Mouse (Mus musculus) megakaryocyte, adult 5-6 weeks (primary cell): Measurements from ENCODE around the gene Ntf5. TPM values are rescaled to one million over a fixed set of nuclear protein-coding genes. Genes with fewer than 3 reads are reported as not detected.
"Not testable (repeated sequence)": the region's sequence is repeated elsewhere in the genome, so short reads cannot be mapped to it uniquely, and the experiment has no call there.

Source experiments
- ATAC-seq: 2 replicates; pipeline ENCODE4 v1.8.0; 2016; ENCODE audit warnings: mild to moderate bottlenecking, inconsistent platforms; ENCODE audit not compliant: poor library complexity, severe bottlenecking
- total RNA-seq, 2 experiments: library from RNA; stranded (forward) in 1 of 2; stranded (reverse) in 1 of 2; fragments of 153-499, 151-499 nt in 1 of 2; fragments of 221-1000, 200-1000 nt in 1 of 2; gene quantifications; 2 replicates each; pipeline versions ENCODE4 v1.2.3 to v1.2.4; 2015 to 2017

Ntf5 gene
- total RNA-seq, 2 experiments from 2014 or later = not detected

DNA sequence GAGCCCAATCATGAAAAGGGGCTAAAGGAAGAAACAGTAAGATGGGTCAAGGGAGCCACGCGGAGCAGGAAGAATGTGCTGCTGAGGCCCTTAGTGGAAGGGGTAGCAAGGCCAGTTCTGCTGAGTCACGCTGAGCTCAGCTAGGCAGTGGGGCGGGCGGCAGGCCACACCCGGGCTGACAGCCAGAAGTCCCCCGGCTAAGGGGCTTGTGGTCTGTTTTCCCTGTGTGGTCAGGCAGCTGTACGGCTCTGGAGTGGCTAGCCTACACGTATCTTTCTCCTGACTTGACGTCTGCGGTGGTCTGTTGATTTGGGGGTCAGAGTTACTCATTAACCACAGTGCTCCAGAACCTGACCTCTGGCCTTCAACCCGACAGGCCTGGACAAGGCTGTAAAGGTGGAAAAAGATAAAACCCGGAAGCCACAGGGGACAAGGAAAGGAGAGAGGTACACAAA lies 47.4 kb downstream of the Ntf5 start:
- peak; percentile 51 for ATAC-seq

- ATAC-seq = no peak
These were observed 47.8 kb downstream of the Ntf5 start for GRCm38 (mm10) chr7:45461326-45461725.

DNA sequence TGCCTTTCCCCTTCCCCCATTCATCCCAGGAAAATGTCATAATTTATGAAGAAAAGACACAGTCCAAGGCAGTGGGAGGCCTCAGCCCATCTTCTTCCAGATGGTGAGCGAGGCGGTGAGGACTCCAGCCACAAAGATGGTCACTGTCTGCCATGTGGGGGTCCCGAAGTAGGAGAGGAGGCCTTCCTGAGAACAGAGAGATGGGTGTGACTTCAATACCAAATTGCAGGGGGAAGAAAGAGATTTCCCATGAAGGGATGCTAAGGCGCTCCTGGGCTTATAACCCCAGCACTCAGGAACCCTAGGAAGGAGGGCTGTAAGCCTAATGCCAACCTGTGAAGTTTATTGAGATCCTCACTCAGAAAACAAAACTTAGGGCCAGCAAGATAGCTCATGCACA lies 48.3 kb downstream of the Ntf5 start:
- no peak for ATAC-seq

GRCm38 (mm10) chr7:45462325-45462724 lies 48.8 kb downstream of the Ntf5 start:
- ATAC-seq = no peak

GRCm38 (mm10) chr7:45462868-45463267 lies 49.4 kb downstream of the Ntf5 start:
- ATAC-seq = not testable (repeated sequence)

DNA sequence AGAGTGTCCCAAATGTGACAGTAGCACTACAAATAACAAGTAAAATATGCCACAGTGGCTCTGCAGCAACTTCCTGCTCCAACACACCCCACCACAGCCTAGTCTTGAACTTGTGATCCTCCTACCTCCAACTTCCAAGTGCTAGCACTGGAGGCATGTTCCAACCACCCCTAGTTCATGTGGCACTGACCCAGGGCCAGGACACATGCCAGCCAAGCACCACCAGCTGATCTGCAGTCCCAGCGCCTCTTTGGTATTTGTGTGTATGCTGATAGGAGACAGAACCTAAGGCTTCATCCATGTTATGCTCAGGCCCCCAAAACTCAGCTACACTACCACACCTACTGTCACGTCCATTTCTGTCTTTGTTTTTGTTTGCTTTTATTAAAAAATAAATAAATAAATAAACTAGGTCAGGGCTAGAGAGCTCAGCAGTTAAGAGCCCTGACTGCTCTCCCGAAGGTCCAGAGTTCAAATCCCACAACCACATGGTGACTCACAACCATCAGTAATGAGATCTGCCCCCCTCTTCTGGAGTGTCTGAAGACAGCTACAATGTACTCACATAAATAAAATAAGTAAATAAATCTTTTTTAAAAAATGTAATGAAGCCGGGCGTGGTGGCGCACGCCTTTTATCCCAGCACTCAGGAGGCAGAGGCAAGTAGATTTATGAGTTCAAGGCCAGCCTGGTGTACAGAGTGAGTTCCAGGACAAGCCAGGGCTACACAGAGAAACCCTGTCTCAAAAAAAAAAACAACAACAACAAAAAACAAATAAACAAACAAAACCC lies 50.7 kb downstream of the Ntf5 start:
- ATAC-seq = no peak

- no peak for ATAC-seq
These were observed 51.6 kb downstream of the Ntf5 start for GRCm38 (mm10) chr7:45465112-45465511.

DNA sequence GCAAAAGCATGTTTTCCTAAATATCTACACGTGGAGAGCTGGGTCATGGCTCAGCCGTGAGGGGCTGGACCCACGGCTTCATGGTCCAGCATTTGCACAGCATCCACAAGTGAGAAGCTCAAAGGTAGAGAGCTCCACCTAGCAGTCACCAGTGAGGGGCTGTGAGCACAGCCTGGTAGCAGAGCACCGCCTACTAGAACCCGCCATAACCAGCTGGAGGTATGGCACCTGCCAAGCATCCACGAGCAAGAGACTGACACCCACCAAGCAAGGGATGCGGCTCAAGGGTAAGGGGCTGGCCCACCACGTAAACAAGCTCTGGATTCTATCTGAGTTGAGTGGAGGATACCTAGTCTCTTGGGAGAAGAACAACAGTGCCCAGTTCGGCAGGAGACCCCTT lies 52.1 kb downstream of the Ntf5 start:
- no peak for ATAC-seq

DNA sequence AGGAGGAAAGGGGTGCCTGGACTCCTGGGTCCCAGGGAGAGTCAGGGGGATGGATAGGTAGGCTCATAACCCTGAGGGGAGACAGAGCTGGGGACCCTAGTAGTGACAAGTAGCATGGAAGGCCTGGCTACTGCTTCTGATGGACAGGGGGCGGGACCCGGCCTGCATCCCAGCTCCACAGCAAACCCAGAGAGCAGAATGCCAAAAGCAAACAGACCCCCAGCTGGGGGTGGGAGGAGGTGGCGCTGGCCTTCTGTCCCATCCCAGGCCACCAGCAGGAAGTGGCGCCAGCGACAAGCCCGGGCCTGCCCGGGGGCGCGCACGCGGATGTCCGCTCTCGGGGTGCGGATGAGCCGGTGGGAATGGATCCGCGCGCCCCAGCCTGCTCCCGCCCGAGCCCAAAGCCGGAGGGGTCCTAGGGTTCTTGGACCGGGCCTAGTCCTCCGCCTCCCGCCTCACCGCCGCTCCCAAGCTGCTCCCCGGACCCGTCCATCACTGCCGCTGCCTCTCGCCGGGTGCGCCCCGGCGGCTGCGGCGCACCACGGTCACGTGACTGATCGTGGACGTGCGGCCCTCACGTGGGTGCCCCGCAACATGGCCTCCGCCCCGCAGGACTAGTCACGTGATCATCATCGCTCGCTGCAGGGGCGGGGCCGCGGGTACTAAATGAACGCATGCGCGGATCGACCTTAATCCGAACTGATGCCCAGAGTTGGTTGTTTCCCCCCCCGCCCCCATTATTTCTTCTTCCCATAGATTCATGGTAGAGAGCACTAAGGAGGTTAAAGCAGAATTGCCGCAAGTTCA lies 53.0 kb downstream of the Ntf5 start, which contains the start of gene Bax:
Bax (minus strand) TSS at position 616 of the 807 bp plus-strand sequence.
- ATAC-seq = peak; percentile 92

Other genes with a start within 250 kb of the Ntf5 start
Only the 30 nearest of the 33 such genes appear.
- gene Ccdc155, start 208.8 kb upstream of the Ntf5 start, total RNA-seq (2015) = not detected in 2 replicates
- gene Ccdc155, start 208.8 kb upstream of the Ntf5 start, total RNA-seq (2017) = not detected in 2 replicates
- gene Dkkl1, start 201.5 kb upstream of the Ntf5 start, total RNA-seq (2015) = 1.0 and 1.6 TPM in 2 replicates
- 1.1 and 5.0 TPM in 2 replicates for gene Dkkl1, start 201.5 kb upstream of the Ntf5 start, total RNA-seq (2017)
- 0.07 TPM in 1 of 2 replicates, not detected in the other for gene Tead2, start 197.9 kb upstream of the Ntf5 start, total RNA-seq (2015)
- not detected in 2 replicates for gene Tead2, start 197.9 kb upstream of the Ntf5 start, total RNA-seq (2017)
- 105 and 111 TPM in 2 replicates for gene Cd37, start 174.6 kb upstream of the Ntf5 start, total RNA-seq (2015)
- 67.9 and 74.9 TPM in 2 replicates for gene Cd37, start 174.6 kb upstream of the Ntf5 start, total RNA-seq (2017)
- not detected in 2 replicates for gene Slc6a16, start 172.6 kb upstream of the Ntf5 start, total RNA-seq (2015)
- gene Slc6a16, start 172.6 kb upstream of the Ntf5 start, total RNA-seq (2017) = not detected in 2 replicates
- gene Slc6a21, start 136.2 kb upstream of the Ntf5 start, total RNA-seq (2015) = 0.27 and 0.78 TPM in 2 replicates
- gene Slc6a21, start 136.2 kb upstream of the Ntf5 start, total RNA-seq (2017) = not detected in 2 replicates
- 3.2 and 4.7 TPM in 2 replicates for gene Trpm4, start 79.9 kb upstream of the Ntf5 start, total RNA-seq (2015)
- 4.8 and 5.4 TPM in 2 replicates for gene Trpm4, start 79.9 kb upstream of the Ntf5 start, total RNA-seq (2017)
- not detected in 2 replicates for gene Hrc, start 78.4 kb upstream of the Ntf5 start, total RNA-seq (2015)
- 0.07 TPM in 1 of 2 replicates, not detected in the other for gene Hrc, start 78.4 kb upstream of the Ntf5 start, total RNA-seq (2017)
- gene Ppfia3, start 46.7 kb upstream of the Ntf5 start, total RNA-seq (2015) = 0.50 TPM in 1 of 2 replicates, not detected in the other
- not detected in 2 replicates for gene Ppfia3, start 46.7 kb upstream of the Ntf5 start, total RNA-seq (2017)
- 0.71 TPM in 1 of 2 replicates, not detected in the other for gene Lin7b, start 43.1 kb upstream of the Ntf5 start, total RNA-seq (2015)
- gene Lin7b, start 43.1 kb upstream of the Ntf5 start, total RNA-seq (2017) = not detected in 2 replicates
- gene Snrnp70, start 18.0 kb upstream of the Ntf5 start, total RNA-seq (2015) = 69.6 and 94.3 TPM in 2 replicates
- gene Snrnp70, start 18.0 kb upstream of the Ntf5 start, total RNA-seq (2017) = 261 and 320 TPM in 2 replicates
- not detected in 2 replicates for gene Kcna7, start 8.0 kb upstream of the Ntf5 start, total RNA-seq (2015)
- gene Kcna7, start 8.0 kb upstream of the Ntf5 start, total RNA-seq (2017) = not detected in 2 replicates
- gene Lhb, start 7.1 kb downstream of the Ntf5 start, total RNA-seq (2015) = not detected in 2 replicates
- gene Lhb, start 7.1 kb downstream of the Ntf5 start, total RNA-seq (2017) = not detected in 2 replicates
- gene Gys1, start 21.1 kb downstream of the Ntf5 start, total RNA-seq (2015) = 9.8 and 10.6 TPM in 2 replicates
- 7.2 and 8.8 TPM in 2 replicates for gene Gys1, start 21.1 kb downstream of the Ntf5 start, total RNA-seq (2017)
- gene Ruvbl2, start 24.4 kb downstream of the Ntf5 start, total RNA-seq (2015) = 48.6 and 51.6 TPM in 2 replicates
- gene Ruvbl2, start 24.4 kb downstream of the Ntf5 start, total RNA-seq (2017) = 52.9 and 60.2 TPM in 2 replicates
- gene Ftl1, start 46.2 kb downstream of the Ntf5 start, total RNA-seq (2015) = 2,869 and 3,213 TPM in 2 replicates
- 1,589 and 1,786 TPM in 2 replicates for gene Ftl1, start 46.2 kb downstream of the Ntf5 start, total RNA-seq (2017)
- gene Bax, start 53.2 kb downstream of the Ntf5 start, total RNA-seq (2015) = 24.6 and 25.0 TPM in 2 replicates
- 31.8 and 37.4 TPM in 2 replicates for gene Bax, start 53.2 kb downstream of the Ntf5 start, total RNA-seq (2017)
- not detected in 2 replicates for gene Tulp2, start 68.2 kb downstream of the Ntf5 start, total RNA-seq (2015)
- gene Tulp2, start 68.2 kb downstream of the Ntf5 start, total RNA-seq (2017) = not detected in 2 replicates
- not detected in 2 replicates for gene Gm45808, start 73.1 kb downstream of the Ntf5 start, total RNA-seq (2015)
- gene Gm45808, start 73.1 kb downstream of the Ntf5 start, total RNA-seq (2017) = 0.61 TPM in 1 of 2 replicates, not detected in the other
- 15.5 and 18.3 TPM in 2 replicates for gene Dhdh, start 75.1 kb downstream of the Ntf5 start, total RNA-seq (2015)
- 14.2 and 16.0 TPM in 2 replicates for gene Dhdh, start 75.1 kb downstream of the Ntf5 start, total RNA-seq (2017)
- 54.9 and 59.1 TPM in 2 replicates for gene Nucb1, start 96.7 kb downstream of the Ntf5 start, total RNA-seq (2015)
- 178 and 199 TPM in 2 replicates for gene Nucb1, start 96.7 kb downstream of the Ntf5 start, total RNA-seq (2017)
- 29.2 and 39.1 TPM in 2 replicates for gene Ppp1r15a, start 112.6 kb downstream of the Ntf5 start, total RNA-seq (2015)
- 50.0 and 64.7 TPM in 2 replicates for gene Ppp1r15a, start 112.6 kb downstream of the Ntf5 start, total RNA-seq (2017)
- not detected in 2 replicates for gene Plekha4, start 112.6 kb downstream of the Ntf5 start, total RNA-seq (2015)
- 0.24 TPM in 1 of 2 replicates, not detected in the other for gene Plekha4, start 112.6 kb downstream of the Ntf5 start, total RNA-seq (2017)
- 0.25 TPM in 1 of 2 replicates, not detected in the other for gene Hsd17b14, start 141.2 kb downstream of the Ntf5 start, total RNA-seq (2015)
- not detected in 2 replicates for gene Hsd17b14, start 141.2 kb downstream of the Ntf5 start, total RNA-seq (2017)
- 24.6 and 26.6 TPM in 2 replicates for gene Bcat2, start 156.5 kb downstream of the Ntf5 start, total RNA-seq (2015)
- 16.7 and 24.1 TPM in 2 replicates for gene Bcat2, start 156.5 kb downstream of the Ntf5 start, total RNA-seq (2017)
- not detected in 2 replicates for gene Fgf21, start 201.8 kb downstream of the Ntf5 start, total RNA-seq (2015)
- gene Fgf21, start 201.8 kb downstream of the Ntf5 start, total RNA-seq (2017) = not detected in 2 replicates
- not detected in 2 replicates for gene Fut1, start 203.6 kb downstream of the Ntf5 start, total RNA-seq (2015)
- not detected in 2 replicates for gene Fut1, start 203.6 kb downstream of the Ntf5 start, total RNA-seq (2017)
- not detected in 2 replicates for gene Izumo1, start 208.1 kb downstream of the Ntf5 start, total RNA-seq (2015)
- 0.22 TPM in 1 of 2 replicates, not detected in the other for gene Izumo1, start 208.1 kb downstream of the Ntf5 start, total RNA-seq (2017)
- gene Rasip1, start 213.8 kb downstream of the Ntf5 start, total RNA-seq (2015) = 0.20 TPM in 1 of 2 replicates, not detected in the other
- 0.29 TPM in 1 of 2 replicates, not detected in the other for gene Rasip1, start 213.8 kb downstream of the Ntf5 start, total RNA-seq (2017)
- not detected in 2 replicates for gene Mamstr, start 226.3 kb downstream of the Ntf5 start, total RNA-seq (2015)
- 0.53 TPM in 1 of 2 replicates, not detected in the other for gene Mamstr, start 226.3 kb downstream of the Ntf5 start, total RNA-seq (2017)